Mouse (Mus musculus) megakaryocyte, adult 5-6 weeks (primary cell): ENCODE data around the gene Acox1. TPM values are rescaled to one million over a fixed set of nuclear protein-coding genes. Genes with fewer than 3 reads are reported as not detected.

Experiments used
- ATAC-seq: 2 replicates; pipeline ENCODE4 v1.8.0; 2016; ENCODE audit warnings: mild to moderate bottlenecking, inconsistent platforms; ENCODE audit not compliant: poor library complexity, severe bottlenecking
- total RNA-seq, 2 experiments: library from RNA; stranded (forward) in 1 of 2; stranded (reverse) in 1 of 2; fragments of 153-499, 151-499 nt in 1 of 2; fragments of 221-1000, 200-1000 nt in 1 of 2; gene quantifications; 2 replicates each; pipeline versions ENCODE4 v1.2.3 to v1.2.4; 2015 to 2017

Acox1 gene
- total RNA-seq, 2 experiments from 2014 or later, result 18.3 to 19.7 TPM

GRCm38 (mm10) chr11:116132366-116133333 lies 66.2 kb downstream of the Acox1 start:
- ATAC-seq, result no peak

GRCm38 (mm10) chr11:116131349-116132170 lies 67.3 kb downstream of the Acox1 start:
- ATAC-seq, result no peak

GRCm38 (mm10) chr11:116130488-116131205 lies 68.2 kb downstream of the Acox1 start, which contains the start of gene Trim65:
Gene Trim65 (minus strand): TSS chr11:116131128.
- ATAC-seq, result peak; percentile 85

- ATAC-seq, result peak; percentile 31
These were observed 68.8 kb downstream of the Acox1 start for GRCm38 (mm10) chr11:116129993-116130487.

- ATAC-seq, result no peak
These were observed 69.6 kb downstream of the Acox1 start for GRCm38 (mm10) chr11:116129091-116129790.

GRCm38 (mm10) chr11:116127986-116128385 lies 70.9 kb downstream of the Acox1 start:
- ATAC-seq, result no peak

GRCm38 (mm10) chr11:116127156-116127980 lies 71.5 kb downstream of the Acox1 start, which contains the start of gene Trim47:
Gene Trim47 (minus strand): TSS chr11:116127210.
- no peak for ATAC-seq

- no peak for ATAC-seq
These were observed 72.6 kb downstream of the Acox1 start for GRCm38 (mm10) chr11:116126261-116126660.

Other genes with a start within 250 kb of the Acox1 start
- gene Itgb4, start 224.3 kb downstream of the Acox1 start, total RNA-seq (2015), result 0.09 TPM in 1 of 2 replicates, not detected in the other
- gene Itgb4, start 224.3 kb downstream of the Acox1 start, total RNA-seq (2017), result not detected in 2 replicates
- gene Galk1, start 186.3 kb downstream of the Acox1 start, total RNA-seq (2015), result 4.6 and 5.0 TPM in 2 replicates
- 10.4 and 10.8 TPM in 2 replicates for gene Galk1, start 186.3 kb downstream of the Acox1 start, total RNA-seq (2017)
- gene H3f3b, start 171.1 kb downstream of the Acox1 start, total RNA-seq (2015), result 756 and 808 TPM in 2 replicates
- 735 and 795 TPM in 2 replicates for gene H3f3b, start 171.1 kb downstream of the Acox1 start, total RNA-seq (2017)
- gene Unk, start 168.7 kb downstream of the Acox1 start, total RNA-seq (2015), result 10.1 and 10.5 TPM in 2 replicates
- gene Unk, start 168.7 kb downstream of the Acox1 start, total RNA-seq (2017), result 7.8 and 8.3 TPM in 2 replicates
- 16.5 and 18.2 TPM in 2 replicates for gene Unc13d, start 121.1 kb downstream of the Acox1 start, total RNA-seq (2015)
- gene Unc13d, start 121.1 kb downstream of the Acox1 start, total RNA-seq (2017), result 26.7 and 27.7 TPM in 2 replicates
- gene Wbp2, start 112.0 kb downstream of the Acox1 start, total RNA-seq (2015), result 89.9 and 100 TPM in 2 replicates
- 39.5 and 49.8 TPM in 2 replicates for gene Wbp2, start 112.0 kb downstream of the Acox1 start, total RNA-seq (2017)
- 0.47 TPM in 1 of 2 replicates, not detected in the other for gene Trim47, start 71.8 kb downstream of the Acox1 start, total RNA-seq (2015)
- gene Trim47, start 71.8 kb downstream of the Acox1 start, total RNA-seq (2017), result 0.07 TPM in 1 of 2 replicates, not detected in the other
- 15.8 and 15.9 TPM in 2 replicates for gene Trim65, start 67.9 kb downstream of the Acox1 start, total RNA-seq (2015)
- gene Trim65, start 67.9 kb downstream of the Acox1 start, total RNA-seq (2017), result 7.9 and 10.7 TPM in 2 replicates
- gene Mrpl38, start 60.2 kb downstream of the Acox1 start, total RNA-seq (2015), result 14.6 and 17.3 TPM in 2 replicates
- gene Mrpl38, start 60.2 kb downstream of the Acox1 start, total RNA-seq (2017), result 6.9 and 10.0 TPM in 2 replicates
- gene Fbf1, start 30.9 kb downstream of the Acox1 start, total RNA-seq (2015), result 2.9 and 5.9 TPM in 2 replicates
- 5.7 and 6.3 TPM in 2 replicates for gene Fbf1, start 30.9 kb downstream of the Acox1 start, total RNA-seq (2017)
- gene Ten1, start 190 bp downstream of the Acox1 start, total RNA-seq (2015), result 58.5 and 63.9 TPM in 2 replicates
- gene Ten1, start 190 bp downstream of the Acox1 start, total RNA-seq (2017), result 21.4 and 27.2 TPM in 2 replicates
- gene Evpl, start 39.0 kb upstream of the Acox1 start, total RNA-seq (2015), result 0.11 TPM in 1 of 2 replicates, not detected in the other
- 0.24 and 0.37 TPM in 2 replicates for gene Evpl, start 39.0 kb upstream of the Acox1 start, total RNA-seq (2017)
- gene Srp68, start 75.2 kb upstream of the Acox1 start, total RNA-seq (2015), result 17.4 and 21.0 TPM in 2 replicates
- 17.8 and 19.3 TPM in 2 replicates for gene Srp68, start 75.2 kb upstream of the Acox1 start, total RNA-seq (2017)
- gene Galr2, start 81.9 kb upstream of the Acox1 start, total RNA-seq (2015), result not detected in 2 replicates
- 0.07 TPM in 1 of 2 replicates, not detected in the other for gene Galr2, start 81.9 kb upstream of the Acox1 start, total RNA-seq (2017)
- gene Exoc7, start 108.2 kb upstream of the Acox1 start, total RNA-seq (2015), result 29.2 and 34.8 TPM in 2 replicates
- gene Exoc7, start 108.2 kb upstream of the Acox1 start, total RNA-seq (2017), result 20.3 and 27.3 TPM in 2 replicates
- not detected in 2 replicates for gene Foxj1, start 136.4 kb upstream of the Acox1 start, total RNA-seq (2015)
- gene Foxj1, start 136.4 kb upstream of the Acox1 start, total RNA-seq (2017), result not detected in 2 replicates
- 6.2 and 7.0 TPM in 2 replicates for gene Rnf157, start 214.0 kb upstream of the Acox1 start, total RNA-seq (2015)
- 5.7 and 7.1 TPM in 2 replicates for gene Rnf157, start 214.0 kb upstream of the Acox1 start, total RNA-seq (2017)
- 94.1 and 112 TPM in 2 replicates for gene Ubald2, start 235.0 kb upstream of the Acox1 start, total RNA-seq (2015)
- gene Ubald2, start 235.0 kb upstream of the Acox1 start, total RNA-seq (2017), result 58.4 and 64.0 TPM in 2 replicates